Mouse (Mus musculus): ENCODE measurements around the gene Olfr700.

DNA sequence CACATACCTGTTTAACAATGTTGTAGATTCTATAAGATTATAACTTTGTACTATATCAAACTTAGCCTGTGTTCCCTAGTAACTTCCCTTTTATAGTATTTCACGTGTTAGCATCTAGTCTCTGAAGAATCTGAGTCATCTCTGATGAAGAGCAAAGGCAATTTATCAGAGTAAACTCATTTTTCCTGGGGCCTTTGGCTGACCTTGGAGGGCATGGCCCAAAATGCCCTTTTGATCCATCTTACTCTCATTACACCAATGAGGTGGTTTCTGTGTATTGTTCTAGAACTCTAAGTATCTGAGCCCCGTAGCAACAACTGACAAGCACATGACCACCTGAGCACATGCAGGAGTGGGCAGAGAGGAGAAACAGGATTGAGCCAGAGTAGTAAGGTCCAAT, 5.2 kb upstream of the Olfr700 start, which contains the start of gene Olfr701:
- TF ChIP-seq CTCF (IDR thresholded peaks at IDR 0.05; ENCODE audit: low read depth, low read length) (no peak), POLR2AphosphoS5 (IDR thresholded peaks at IDR 0.05; ENCODE audit: insufficient replicate concordance, low read depth, low read length) (no peak), GATA2 (IDR thresholded peaks at IDR 0.05; ENCODE audit: borderline replicate concordance, low read depth, low read length) (no peak), GATA1 (IDR thresholded peaks at IDR 0.05; ENCODE audit: borderline replicate concordance, low read length) (no peak), TAL1 (conservative IDR thresholded peaks at IDR 0.05; ENCODE audit: low read depth, low read length) (no peak)
